Mouse (Mus musculus) kidney, adult 2 months (tissue): Measurements from ENCODE around the gene Ttc23l.

ENCODE experiments used
- CTCF ChIP-seq: fragments of 200-500 bp; conservative IDR thresholded peaks from 2 replicates; pipeline ENCODE4 v1.5.1; 2011; ENCODE audit warnings: low read depth, mild to moderate bottlenecking, control low read depth, low read length, moderate library complexity, mixed read lengths; ENCODE audit not compliant: insufficient read depth, insufficient read length
- POLR2A ChIP-seq: fragments of 200-500 bp; IDR thresholded peaks from one replicate; pipeline ENCODE4 v1.6.1; 2011; ENCODE audit warnings: low read depth, low read length, control low read depth

- no peak for TF ChIP-seq CTCF
- TF ChIP-seq POLR2A, result no peak
Observed at GRCm38 (mm10) chr15:10515166-10515565, 43.3 kb downstream of the Ttc23l start.
